Mouse (Mus musculus): ENCODE measurements around the gene Gm47996. TPM values are rescaled to one million over a fixed set of nuclear protein-coding genes. Genes with fewer than 3 reads are reported as not detected.

The Gm47996 gene
- polyA plus RNA-seq, 1 experiment = not detected

GRCm38 (mm10) chr1:151228320-151228989, 18.5 kb downstream of the Gm47996 start:
- Histone ChIP-seq H3K27ac (ENCODE audit: insufficient read depth, low read depth, low read length) (no peak overlapping the region), H3K4me3 (ENCODE audit: insufficient read depth, low read depth, low read length) (no peak overlapping the region), H3K4me1 (ENCODE audit: control insufficient read depth, insufficient read depth, low read length) (no peaks in the 10 kb centered on the region)
- 80% methylated on average over 1 of the region's 1 CpGs for WGBS
- TF ChIP-seq CTCF (IDR thresholded peaks at IDR 0.05; ENCODE audit: insufficient read depth, low read depth, low read length) (no peak), POLR2A (IDR thresholded peaks at IDR 0.05; ENCODE audit: insufficient read depth, low read depth, low read length) (no peak)

- no peaks in the 10 kb centered on the region for H3K4me1 ChIP-seq (ENCODE audit: control insufficient read depth, insufficient read depth, low read length)
- H3K4me3 ChIP-seq (ENCODE audit: insufficient read depth, low read depth, low read length) = no peak overlapping the region
- no peak for TF ChIP-seq CTCF (IDR thresholded peaks at IDR 0.05; ENCODE audit: insufficient read depth, low read depth, low read length)
- no peak for TF ChIP-seq POLR2A (IDR thresholded peaks at IDR 0.05; ENCODE audit: insufficient read depth, low read depth, low read length)
- WGBS = 92% methylated on average over 3 of the region's 3 CpGs
- H3K27ac ChIP-seq (ENCODE audit: insufficient read depth, low read depth, low read length) = no peak overlapping the region
Measured at GRCm38 (mm10) chr1:151232346-151232745, 22.4 kb downstream of the Gm47996 start.

- Histone ChIP-seq H3K27ac (ENCODE audit: insufficient read depth, low read depth, low read length) (no peak overlapping the region), H3K4me3 (ENCODE audit: insufficient read depth, low read depth, low read length) (no peak overlapping the region), H3K4me1 (ENCODE audit: control insufficient read depth, insufficient read depth, low read length) (no peaks in the 10 kb centered on the region)
- WGBS = 87% methylated on average over 3 of the region's 3 CpGs
- TF ChIP-seq POLR2A (IDR thresholded peaks at IDR 0.05; ENCODE audit: insufficient read depth, low read depth, low read length) (no peak), CTCF (IDR thresholded peaks at IDR 0.05; ENCODE audit: insufficient read depth, low read depth, low read length) (no peak)
Measured at GRCm38 (mm10) chr1:151233756-151234155, 23.8 kb downstream of the Gm47996 start.

DNA sequence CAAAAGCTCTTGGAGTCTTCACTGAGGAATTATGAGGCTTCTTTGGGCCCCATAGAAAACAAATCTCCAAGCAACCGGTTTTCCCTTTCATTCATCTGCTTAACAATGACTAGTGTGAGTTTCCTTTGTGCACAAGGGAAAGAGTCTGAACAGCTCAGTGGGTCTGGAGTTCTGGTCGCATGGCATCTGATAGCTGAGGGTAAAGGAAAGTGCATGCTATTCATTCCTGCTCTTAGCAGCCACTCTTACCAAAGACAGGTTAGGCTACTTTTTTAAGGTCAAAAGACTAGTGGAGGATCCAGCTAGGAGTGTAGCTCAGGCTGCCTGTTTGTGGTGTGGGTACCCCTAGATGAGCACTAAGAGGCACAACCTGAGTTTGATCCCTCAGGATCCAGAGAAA, 25.6 kb downstream of the Gm47996 start:
- H3K4me1 ChIP-seq (ENCODE audit: control insufficient read depth, insufficient read depth, low read length) = no peaks in the 10 kb centered on the region
- no peak for TF ChIP-seq CTCF (IDR thresholded peaks at IDR 0.05; ENCODE audit: insufficient read depth, low read depth, low read length)
- TF ChIP-seq POLR2A (IDR thresholded peaks at IDR 0.05; ENCODE audit: insufficient read depth, low read depth, low read length) = no peak
- no peak overlapping the region for H3K4me3 ChIP-seq (ENCODE audit: insufficient read depth, low read depth, low read length)
- no peak overlapping the region for H3K27ac ChIP-seq (ENCODE audit: insufficient read depth, low read depth, low read length)
- WGBS = 49% methylated on average over 2 of the region's 2 CpGs

DNA sequence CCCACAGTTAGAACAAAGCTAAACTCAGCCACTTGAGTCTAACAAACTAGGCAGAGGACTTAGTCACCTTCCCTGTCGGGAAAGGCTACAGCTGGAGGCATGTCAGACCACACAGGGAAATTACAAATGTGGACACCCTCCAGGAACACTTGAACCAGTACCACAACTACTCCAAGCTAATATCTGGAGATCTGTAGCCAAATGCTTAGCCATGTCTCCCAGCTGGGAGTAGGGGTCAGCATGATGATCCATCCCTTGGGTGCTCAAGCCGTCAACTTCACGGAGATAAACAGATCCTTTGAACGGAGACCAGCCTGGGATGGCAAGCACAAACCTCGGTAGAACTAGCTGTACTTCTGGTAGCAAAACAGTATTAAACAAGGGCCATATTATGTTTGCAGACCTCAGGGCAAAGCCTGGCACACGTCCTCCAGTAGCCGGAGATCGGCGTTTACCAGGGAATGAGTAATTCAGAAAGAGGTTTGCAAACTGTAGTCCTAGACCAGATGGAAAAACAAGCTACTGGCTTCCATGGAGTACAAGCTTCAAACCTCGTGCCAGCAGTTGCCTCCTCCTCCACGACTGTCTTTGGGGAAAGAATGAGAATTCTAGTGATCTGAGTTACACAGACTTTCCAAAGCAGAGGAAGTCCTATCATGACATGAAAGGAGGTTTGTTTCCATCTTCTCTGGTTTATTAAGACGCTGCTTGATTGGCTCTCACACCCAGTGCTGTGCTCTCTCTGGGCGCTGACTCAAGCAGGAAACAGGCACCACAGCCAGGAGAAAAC, 26.4 kb downstream of the Gm47996 start:
- 24% methylated on average over 13 of the region's 13 CpGs for WGBS
- H3K27ac ChIP-seq (ENCODE audit: insufficient read depth, low read depth, low read length) = no peak overlapping the region
- TF ChIP-seq CTCF (IDR thresholded peaks at IDR 0.05; ENCODE audit: insufficient read depth, low read depth, low read length) (no peak), POLR2A (IDR thresholded peaks at IDR 0.05; ENCODE audit: insufficient read depth, low read depth, low read length) (no peak)

DNA sequence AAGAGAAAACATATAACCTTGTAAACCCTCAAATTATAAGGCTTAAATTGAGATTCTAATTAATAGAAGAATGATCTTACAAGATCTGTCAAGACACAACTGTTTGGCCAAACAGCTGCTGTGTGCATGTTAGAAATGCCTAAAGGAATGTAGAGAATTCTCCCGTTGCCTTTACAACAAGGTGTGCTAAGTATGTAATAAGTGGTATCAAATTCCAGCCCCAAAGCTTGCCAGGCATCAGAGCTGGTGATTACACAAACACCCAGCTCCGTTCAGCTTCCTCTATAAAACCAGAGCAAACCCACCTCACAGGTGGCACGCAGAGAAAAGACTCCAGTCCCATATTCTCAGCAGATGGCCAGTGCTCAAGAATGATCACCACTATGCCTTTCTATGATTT, 27.8 kb downstream of the Gm47996 start:
- TF ChIP-seq CTCF (IDR thresholded peaks at IDR 0.05; ENCODE audit: insufficient read depth, low read depth, low read length) = no peak
- TF ChIP-seq POLR2A (IDR thresholded peaks at IDR 0.05; ENCODE audit: insufficient read depth, low read depth, low read length) = no peak
- H3K27ac ChIP-seq (ENCODE audit: insufficient read depth, low read depth, low read length) = no peak overlapping the region
- WGBS = 95% methylated on average over 3 of the region's 3 CpGs
- H3K4me1 ChIP-seq (ENCODE audit: control insufficient read depth, insufficient read depth, low read length) = no peaks in the 10 kb centered on the region
- H3K4me3 ChIP-seq (ENCODE audit: insufficient read depth, low read depth, low read length) = no peak overlapping the region

More for the DNA sequence above, 26.4 kb downstream of the Gm47996 start:
- H3K4me1 ChIP-seq (ENCODE audit: control insufficient read depth, insufficient read depth, low read length) = no peaks in the 10 kb centered on the region
- H3K4me3 ChIP-seq (ENCODE audit: insufficient read depth, low read depth, low read length) = no peak overlapping the region

- Histone ChIP-seq H3K4me3 (ENCODE audit: insufficient read depth, low read depth, low read length) (no peak overlapping the region), H3K4me1 (ENCODE audit: control insufficient read depth, insufficient read depth, low read length) (no peaks in the 10 kb centered on the region), H3K27ac (ENCODE audit: insufficient read depth, low read depth, low read length) (no peak overlapping the region)
- WGBS = 76% methylated on average over 4 of the region's 4 CpGs
- TF ChIP-seq POLR2A (IDR thresholded peaks at IDR 0.05; ENCODE audit: insufficient read depth, low read depth, low read length) (no peak), CTCF (IDR thresholded peaks at IDR 0.05; ENCODE audit: insufficient read depth, low read depth, low read length) (no peak)
Measured at GRCm38 (mm10) chr1:151243332-151243731, 33.4 kb downstream of the Gm47996 start.

- no peak overlapping the region for H3K27ac ChIP-seq (ENCODE audit: insufficient read depth, low read depth, low read length)
- 88% methylated on average over 5 of the region's 5 CpGs for WGBS
- no peak overlapping the region for H3K4me3 ChIP-seq (ENCODE audit: insufficient read depth, low read depth, low read length)
- H3K4me1 ChIP-seq (ENCODE audit: control insufficient read depth, insufficient read depth, low read length) = no peaks in the 10 kb centered on the region
- no peak for TF ChIP-seq CTCF (IDR thresholded peaks at IDR 0.05; ENCODE audit: insufficient read depth, low read depth, low read length)
Measured at GRCm38 (mm10) chr1:151244013-151244412, 34.1 kb downstream of the Gm47996 start.

GRCm38 (mm10) chr1:151244761-151245160, 34.8 kb downstream of the Gm47996 start:
- WGBS = 98% methylated on average over 4 of the region's 4 CpGs
- Histone ChIP-seq H3K4me3 (ENCODE audit: insufficient read depth, low read depth, low read length) (no peak overlapping the region), H3K27ac (ENCODE audit: insufficient read depth, low read depth, low read length) (no peak overlapping the region), H3K4me1 (ENCODE audit: control insufficient read depth, insufficient read depth, low read length) (no peaks in the 10 kb centered on the region)
- TF ChIP-seq POLR2A (IDR thresholded peaks at IDR 0.05; ENCODE audit: insufficient read depth, low read depth, low read length) (no peak), CTCF (IDR thresholded peaks at IDR 0.05; ENCODE audit: insufficient read depth, low read depth, low read length) (no peak)
